Mouse (Mus musculus) cerebellum, adult 9-11 months (tissue): ENCODE measurements around the gene Inhbb.

Source experiments
- DNase-seq: peaks from one replicate; pipeline ENCODE4 v3.0.0; 2022

Inhbb gene

DNA sequence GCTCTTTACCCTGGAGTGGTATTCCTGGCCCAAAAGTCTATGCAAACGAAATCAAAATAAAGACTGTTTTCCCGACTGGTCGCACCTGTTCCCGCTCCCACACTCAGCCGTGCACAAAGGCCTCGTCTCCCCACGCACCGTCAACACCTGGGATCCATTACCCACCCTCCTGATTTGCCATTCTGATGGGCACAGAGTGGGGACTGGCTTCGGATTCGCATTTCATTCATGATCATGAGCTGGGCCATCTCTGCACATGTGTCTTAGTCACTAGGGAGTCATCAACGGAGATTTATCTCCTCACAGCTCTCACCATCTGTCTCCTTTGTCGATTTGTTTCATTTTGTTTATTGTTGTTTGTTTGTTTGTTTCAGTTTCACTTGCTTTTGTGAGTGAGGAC, 54.5 kb downstream of the Inhbb start:
- no peak for DNase-seq

DNA sequence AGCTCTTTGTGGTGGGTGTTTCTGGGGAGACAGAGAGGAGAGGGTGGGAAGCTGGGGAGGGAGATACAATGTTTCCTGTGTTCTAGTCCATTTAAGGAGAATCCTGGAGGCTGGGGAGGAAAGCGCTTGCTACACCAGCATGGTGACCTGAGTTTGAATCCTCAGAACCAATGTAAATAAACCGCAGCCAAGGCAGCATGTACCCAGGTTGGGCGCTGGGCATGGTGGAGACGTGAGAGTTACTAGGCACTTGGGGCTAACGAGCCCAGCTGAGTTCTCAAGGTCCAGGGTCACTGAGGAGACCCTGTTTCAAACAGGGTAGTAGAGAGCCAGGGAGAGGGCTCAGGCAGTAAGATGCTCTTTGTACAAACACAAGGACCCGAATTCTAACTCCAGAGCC, 55.7 kb downstream of the Inhbb start:
- DNase-seq, result no peak
